Mouse (Mus musculus) embryonic facial prominence, embryonic 15.5 days (tissue): ENCODE data around the gene Fcrl1. TPM values are rescaled to one million over a fixed set of nuclear protein-coding genes. Genes with fewer than 3 reads are reported as not detected.
"Not testable (repeated sequence)": the region's sequence is repeated elsewhere in the genome, so short reads cannot be mapped to it uniquely, and the experiment has no call there.

Source experiments
- ATAC-seq: fragments of 200-750 bp; cut with Nextera tagmentation; 2 replicates; pipeline ENCODE4 v1.8.0; 2017; ENCODE audit warnings: low read depth, moderate TSS enrichment; ENCODE audit not compliant: insufficient number of reproducible peaks, low FRiP score, low TSS enrichment
- H3K27ac ChIP-seq: fragments of 300-500 bp; sonication (generic); replicated peaks from 2 replicates; pipeline ENCODE4 v1.5.1; 2015; ENCODE audit warnings: mild to moderate bottlenecking, inconsistent platforms
- H3K27me3 ChIP-seq: fragments of 300-500 bp; sonication (generic); 2 replicates; pipeline ENCODE4 v1.6.1; 2015; ENCODE audit warnings: inconsistent platforms
- H3K36me3 ChIP-seq: fragments of 300-500 bp; sonication (generic); 2 replicates; pipeline ENCODE4 v1.6.1; 2015; ENCODE audit warnings: mild to moderate bottlenecking, inconsistent platforms
- H3K4me1 ChIP-seq: fragments of 300-500 bp; sonication (generic); 2 replicates; pipeline ENCODE4 v1.6.1; 2015; ENCODE audit warnings: inconsistent platforms
- H3K4me2 ChIP-seq: fragments of 300-500 bp; sonication (generic); replicated peaks from 2 replicates; pipeline ENCODE4 v1.6.1; 2015; ENCODE audit warnings: mild to moderate bottlenecking, inconsistent platforms
- H3K4me3 ChIP-seq: fragments of 300-500 bp; sonication (generic); replicated peaks from 2 replicates; pipeline ENCODE4 v1.5.1; 2015; ENCODE audit warnings: mild to moderate bottlenecking, inconsistent platforms
- H3K9ac ChIP-seq: fragments of 300-500 bp; sonication (generic); 2 replicates; pipeline ENCODE4 v1.6.1; 2015; ENCODE audit warnings: inconsistent platforms
- H3K9me3 ChIP-seq: fragments of 300-500 bp; sonication (generic); replicated peaks from 2 replicates; pipeline ENCODE4 v1.6.1; 2016; ENCODE audit warnings: inconsistent platforms
- WGBS: fragments of 180-500 bp; shearing (Covaris S2); methylation state at CpG from one replicate; pipeline ENCODE4 v1.1.7; 2015; 5-methylcytosine and 5-hydroxymethylcytosine counted together
- polyA plus RNA-seq: library from polyadenylated mRNA; unstranded; fragments of >200 nt; fragmentation: Nextera tagmentation; extraction: Ambion mirVana; gene quantifications from 2 replicates; pipeline ENCODE4 v1.2.1, GENCODE M21; 2015

Fcrl1 gene
- 0.23 and 0.35 TPM in 2 replicates for polyA plus RNA-seq

DNA sequence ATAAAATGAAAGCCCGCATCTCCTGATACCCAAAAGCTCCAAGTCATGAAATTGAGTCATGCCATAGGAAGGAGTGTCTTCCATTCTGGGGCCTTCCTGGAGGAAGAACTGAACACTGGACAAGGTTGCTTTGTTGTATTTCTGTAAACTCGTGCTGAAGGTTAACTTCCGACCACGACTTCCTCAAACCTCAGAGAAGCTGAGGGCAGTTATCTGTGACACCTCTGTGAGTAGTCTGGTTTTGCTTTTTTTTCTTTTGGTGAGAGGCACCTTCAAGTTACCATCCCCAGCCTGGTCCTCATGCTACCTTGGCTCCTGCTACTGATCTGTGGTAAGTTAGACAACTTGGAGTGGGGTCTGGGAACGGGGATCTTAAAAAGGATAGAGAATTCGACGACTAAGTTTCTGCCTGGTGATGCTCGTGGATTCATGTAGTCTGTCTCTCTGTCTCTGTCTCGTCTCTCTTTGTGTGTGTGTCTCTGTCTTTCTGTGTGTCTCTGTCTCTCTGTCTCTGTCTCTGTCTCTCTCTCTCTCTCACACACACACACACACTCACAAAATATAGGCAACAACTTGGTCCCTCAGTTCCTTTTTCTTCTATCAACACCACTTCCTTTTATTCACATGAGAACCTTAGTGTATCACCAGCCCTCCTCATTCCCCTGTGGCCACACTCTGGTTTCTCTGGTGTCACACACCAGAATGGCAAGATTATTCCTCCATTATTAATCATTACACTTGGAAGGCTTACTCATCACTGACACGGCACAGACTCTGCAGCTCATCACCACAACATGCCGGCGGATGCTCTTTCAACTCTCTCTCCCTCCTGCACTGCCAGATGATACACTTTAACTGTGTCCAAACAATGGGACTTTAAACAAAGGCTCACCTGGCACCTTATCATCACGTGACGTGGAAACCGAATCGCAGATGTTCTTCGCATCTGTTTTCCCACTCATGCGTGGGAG lies at the start of gene Fcrl1:
TSS of gene Fcrl1 (plus strand) at position 193 of the 971 bp plus-strand sequence.
- ATAC-seq: no peak
- Histone ChIP-seq H3K4me3 (no peak within 1 kb of the TSS), H3K36me3 (no peaks in the 10 kb centered on the region), H3K4me1 (0 out of 2 replicates have a peak, but pooled peaks cover 4% of the 10 kb centered on the region), H3K27ac (no peak within 1 kb of the TSS), H3K9me3 (no peaks in the 10 kb centered on the region), H3K4me2 (no peak within 1 kb of the TSS), H3K9ac (no peak within 1 kb of the TSS), H3K27me3 (no peaks in the 10 kb centered on the region)
- WGBS: 84% methylated on average over 18 of the region's 18 CpGs

DNA sequence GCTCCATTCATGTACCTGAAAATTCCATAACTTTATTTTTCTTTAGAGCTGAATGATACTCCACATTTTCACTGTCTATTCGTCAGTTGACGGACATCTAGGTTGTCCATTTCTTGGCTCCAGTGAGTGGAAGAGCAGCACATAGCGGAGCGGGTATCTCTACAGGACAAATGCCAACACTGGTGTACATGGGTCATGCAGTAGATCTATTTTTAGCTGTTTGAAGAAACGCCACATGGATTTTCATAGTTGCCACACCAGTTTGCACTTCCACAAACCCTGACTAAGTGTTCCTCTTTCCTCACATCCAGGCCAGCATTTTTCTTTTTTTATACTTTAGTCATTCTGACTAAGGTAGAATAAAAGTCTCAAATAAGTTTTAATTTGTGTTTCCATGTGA lies 38.3 kb upstream of the Fcrl1 start:
- H3K4me1 ChIP-seq: no peaks in the 10 kb centered on the region
- no peak overlapping the region for H3K9ac ChIP-seq
- ATAC-seq: no peak
- WGBS: 84% methylated on average over 5 of the region's 5 CpGs
- no peaks in the 10 kb centered on the region for H3K9me3 ChIP-seq
- no peak overlapping the region for H3K4me3 ChIP-seq
- H3K27me3 ChIP-seq: no peaks in the 10 kb centered on the region
- no peak overlapping the region for H3K27ac ChIP-seq
- no peak overlapping the region for H3K4me2 ChIP-seq
- no peaks in the 10 kb centered on the region for H3K36me3 ChIP-seq

DNA sequence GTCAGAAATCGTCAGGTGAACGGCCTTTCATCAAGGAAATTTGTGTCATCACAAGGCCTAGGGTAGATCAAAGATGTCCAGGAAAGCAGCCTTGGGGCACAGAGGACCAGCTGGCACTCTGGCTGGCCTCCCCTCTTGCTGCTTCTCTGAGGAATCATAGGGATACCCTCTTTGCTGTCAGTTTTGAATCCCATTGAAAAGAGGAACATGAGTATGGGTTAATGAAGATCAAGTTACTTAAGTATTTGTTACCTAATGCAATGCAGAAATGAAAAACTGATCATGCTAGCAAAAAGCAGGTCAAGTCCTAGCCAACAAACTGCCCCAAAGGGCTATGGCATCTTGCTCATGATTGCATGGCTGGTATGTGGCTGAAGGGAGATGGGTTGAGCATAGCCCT lies 25.2 kb upstream of the Fcrl1 start:
- H3K9ac ChIP-seq, H3K27me3 ChIP-seq, H3K9me3 ChIP-seq, H3K27ac ChIP-seq, H3K36me3 ChIP-seq, H3K4me1 ChIP-seq, H3K4me2 ChIP-seq, ATAC-seq, H3K4me3 ChIP-seq: not testable (repeated sequence)
- WGBS: 68% methylated on average over 2 of the region's 2 CpGs

DNA sequence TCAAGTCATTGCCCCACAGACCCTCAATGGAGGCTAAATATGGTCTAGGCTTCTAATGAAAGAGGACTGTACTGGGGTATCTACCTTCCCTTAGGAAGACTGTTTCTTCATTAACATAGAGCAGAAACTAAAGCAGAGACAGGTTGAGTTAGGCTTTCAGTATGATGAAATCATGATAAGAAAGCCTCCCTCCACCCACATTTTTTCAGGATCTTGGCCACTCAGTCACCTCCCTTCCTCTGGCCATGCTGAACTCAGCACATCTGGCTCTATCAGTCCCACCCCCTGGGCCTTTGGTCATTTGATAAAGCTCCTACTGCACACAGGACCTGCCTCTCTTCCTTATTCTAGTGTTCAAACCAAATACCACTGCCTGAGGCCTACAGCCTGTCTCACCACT lies 18.6 kb upstream of the Fcrl1 start, which contains the start of gene Cd5l:
TSS of gene Cd5l (plus strand) at position 301 of the 400 bp plus-strand sequence.
- Histone ChIP-seq H3K27me3 (no peaks in the 10 kb centered on the region), H3K9me3 (no peaks in the 10 kb centered on the region), H3K4me2 (no peak within 1 kb of the TSS), H3K4me1 (no peaks in the 10 kb centered on the region), H3K9ac (no peak within 1 kb of the TSS), H3K4me3 (no peak within 1 kb of the TSS), H3K27ac (no peak within 1 kb of the TSS), H3K36me3 (no peaks in the 10 kb centered on the region)
- ATAC-seq: no peak

DNA sequence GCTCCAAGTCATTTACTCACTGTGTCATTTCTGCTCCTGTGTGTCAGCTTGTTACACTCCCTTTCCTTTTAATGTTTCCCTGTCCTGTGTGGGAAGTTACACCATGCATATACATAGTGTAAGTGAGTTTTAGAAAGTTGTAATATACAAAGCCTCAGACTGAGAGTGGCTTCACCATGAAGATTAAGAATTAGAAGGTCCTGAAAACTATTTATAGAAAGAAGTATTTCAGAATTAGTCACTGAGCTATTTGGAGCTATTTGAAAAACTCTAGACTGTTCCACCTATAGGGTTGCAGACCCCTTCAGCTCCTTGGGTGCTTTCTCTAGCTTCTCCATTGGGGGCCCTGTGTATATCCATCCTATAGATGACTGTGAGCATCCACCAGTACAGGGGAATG lies 17.0 kb upstream of the Fcrl1 start:
- no peak overlapping the region for H3K4me3 ChIP-seq
- H3K9ac ChIP-seq: no peak overlapping the region
- H3K36me3 ChIP-seq: no peaks in the 10 kb centered on the region
- H3K27ac ChIP-seq: no peak overlapping the region
- no peaks in the 10 kb centered on the region for H3K4me1 ChIP-seq
- H3K9me3 ChIP-seq: no peaks in the 10 kb centered on the region
- no peaks in the 10 kb centered on the region for H3K27me3 ChIP-seq
- H3K4me2 ChIP-seq: no peak overlapping the region
- no peak for ATAC-seq

DNA sequence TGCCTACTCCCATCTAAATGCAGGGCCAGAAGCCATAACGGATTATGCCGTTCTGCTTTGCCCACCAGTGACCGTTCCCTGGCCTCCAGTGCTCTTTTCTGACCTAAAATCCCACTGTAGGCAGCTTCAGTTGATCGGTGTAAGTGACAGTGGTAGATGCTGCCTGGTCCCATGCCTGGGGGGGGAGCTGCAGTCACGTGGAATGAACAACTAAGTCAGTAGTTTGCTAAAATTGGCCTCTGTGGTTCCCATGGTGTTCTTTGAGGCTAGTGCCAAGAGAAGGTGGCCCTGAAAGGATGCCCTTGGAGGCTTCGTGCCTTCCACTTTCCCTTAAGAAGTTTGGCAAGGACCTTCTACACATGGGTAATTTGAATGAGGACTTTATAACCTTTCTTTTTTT lies 15.7 kb upstream of the Fcrl1 start:
- H3K36me3 ChIP-seq: no peaks in the 10 kb centered on the region
- no peak overlapping the region for H3K27ac ChIP-seq
- no peak for ATAC-seq
- H3K27me3 ChIP-seq: no peaks in the 10 kb centered on the region
- no peaks in the 10 kb centered on the region for H3K4me1 ChIP-seq
- no peak overlapping the region for H3K4me2 ChIP-seq
- H3K9me3 ChIP-seq: no peaks in the 10 kb centered on the region
- H3K4me3 ChIP-seq: no peak overlapping the region
- 84% methylated on average over 6 of the region's 6 CpGs for WGBS
- no peak overlapping the region for H3K9ac ChIP-seq

DNA sequence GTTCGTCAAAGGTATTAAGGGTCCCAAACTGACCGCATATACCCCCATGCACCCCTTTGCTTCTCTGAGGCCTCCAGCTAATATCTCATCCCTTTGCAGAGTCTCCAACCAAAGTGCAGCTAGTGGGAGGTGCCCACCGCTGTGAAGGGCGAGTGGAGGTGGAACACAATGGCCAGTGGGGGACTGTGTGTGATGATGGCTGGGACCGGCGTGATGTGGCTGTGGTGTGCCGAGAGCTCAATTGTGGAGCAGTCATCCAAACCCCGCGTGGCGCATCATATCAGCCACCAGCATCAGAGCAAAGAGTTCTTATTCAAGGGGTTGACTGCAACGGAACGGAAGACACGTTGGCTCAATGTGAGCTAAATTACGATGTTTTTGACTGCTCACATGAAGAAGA lies 10.5 kb upstream of the Fcrl1 start:
- Histone ChIP-seq H3K27me3 (no peaks in the 10 kb centered on the region), H3K36me3 (no peaks in the 10 kb centered on the region), H3K4me3 (no peak overlapping the region), H3K4me1 (no peaks in the 10 kb centered on the region), H3K4me2 (no peak overlapping the region), H3K9me3 (no peaks in the 10 kb centered on the region), H3K9ac (no peak overlapping the region), H3K27ac (no peak overlapping the region)
- 93% methylated on average over 14 of the region's 14 CpGs for WGBS
- ATAC-seq: no peak

DNA sequence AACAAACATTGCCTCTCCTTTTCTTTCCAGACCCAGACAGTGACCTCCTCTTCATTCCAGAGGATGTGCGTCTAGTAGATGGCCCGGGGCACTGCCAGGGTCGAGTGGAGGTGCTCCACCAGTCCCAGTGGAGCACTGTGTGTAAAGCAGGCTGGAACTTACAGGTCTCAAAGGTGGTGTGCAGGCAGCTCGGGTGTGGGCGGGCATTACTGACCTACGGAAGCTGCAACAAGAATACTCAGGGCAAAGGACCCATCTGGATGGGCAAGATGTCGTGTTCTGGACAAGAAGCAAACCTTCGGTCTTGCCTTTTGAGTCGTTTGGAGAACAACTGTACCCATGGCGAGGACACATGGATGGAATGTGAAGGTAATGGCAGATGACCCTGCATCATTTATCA lies 8.7 kb upstream of the Fcrl1 start:
- Histone ChIP-seq H3K36me3 (no peaks in the 10 kb centered on the region), H3K9ac (no peak overlapping the region), H3K4me2 (no peak overlapping the region), H3K4me3 (no peak overlapping the region), H3K27ac (no peak overlapping the region), H3K4me1 (no peaks in the 10 kb centered on the region), H3K9me3 (no peaks in the 10 kb centered on the region), H3K27me3 (no peaks in the 10 kb centered on the region)
- 73% methylated on average over 10 of the region's 10 CpGs for WGBS
- ATAC-seq: no peak

DNA sequence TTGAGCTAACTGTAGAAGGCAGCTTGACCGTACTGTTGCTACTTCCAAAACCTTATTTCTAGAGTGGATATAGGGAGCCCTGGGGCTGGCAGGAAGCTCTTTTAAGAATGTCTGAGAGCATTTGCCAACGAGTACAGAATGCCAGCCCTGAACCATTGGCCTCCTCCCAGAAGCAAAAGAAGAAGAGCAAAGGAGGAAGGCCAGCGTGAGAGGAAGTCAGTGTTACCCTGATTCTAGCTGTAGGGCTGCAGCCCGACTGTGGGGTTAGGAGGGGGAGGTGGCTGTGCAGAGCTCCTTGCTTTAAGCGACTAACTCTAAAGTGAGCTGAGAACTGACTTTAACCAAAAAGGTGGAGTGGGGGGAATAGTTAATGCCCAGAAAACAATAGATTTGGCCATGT lies 7.0 kb upstream of the Fcrl1 start:
- WGBS: 64% methylated on average over 5 of the region's 5 CpGs

DNA sequence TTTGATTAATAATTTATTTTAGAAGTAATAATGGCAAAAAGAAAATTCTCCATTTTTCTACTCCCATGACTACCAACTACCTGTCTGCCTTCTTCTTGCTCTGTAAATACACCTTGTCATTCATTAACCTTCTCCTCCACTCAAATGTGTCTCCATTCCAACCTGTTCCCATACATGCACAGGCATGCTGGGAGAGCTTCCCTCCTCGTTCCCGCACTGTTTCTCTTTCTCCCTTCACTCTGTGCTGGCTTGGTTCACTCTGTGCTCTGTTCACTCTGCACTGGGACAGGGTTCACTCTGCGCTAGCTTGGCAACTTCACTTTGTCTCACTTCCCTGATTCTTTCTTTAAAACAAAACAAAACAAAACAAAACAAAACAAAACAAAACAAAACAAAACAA lies 1.0 kb downstream of the Fcrl1 start:
- H3K4me1 ChIP-seq: 0 out of 2 replicates have a peak, but pooled peaks cover 4% of the 10 kb centered on the region
- H3K27me3 ChIP-seq: no peaks in the 10 kb centered on the region
- ATAC-seq: no peak
- H3K27ac ChIP-seq: no peak overlapping the region
- no peak overlapping the region for H3K9ac ChIP-seq
- no peaks in the 10 kb centered on the region for H3K36me3 ChIP-seq
- no peaks in the 10 kb centered on the region for H3K9me3 ChIP-seq
- H3K4me2 ChIP-seq: no peak overlapping the region
- no peak overlapping the region for H3K4me3 ChIP-seq
- WGBS: 56% methylated on average over 3 of the region's 3 CpGs

More for the DNA sequence above, 7.0 kb upstream of the Fcrl1 start:
- no peak for ATAC-seq
- Histone ChIP-seq H3K27ac (no peak overlapping the region), H3K9ac (no peak overlapping the region), H3K36me3 (no peaks in the 10 kb centered on the region), H3K4me1 (0 out of 2 replicates have a peak, but pooled peaks cover under 1% of the 10 kb centered on the region), H3K4me3 (no peak overlapping the region), H3K4me2 (no peak overlapping the region), H3K9me3 (no peaks in the 10 kb centered on the region), H3K27me3 (no peaks in the 10 kb centered on the region)

DNA sequence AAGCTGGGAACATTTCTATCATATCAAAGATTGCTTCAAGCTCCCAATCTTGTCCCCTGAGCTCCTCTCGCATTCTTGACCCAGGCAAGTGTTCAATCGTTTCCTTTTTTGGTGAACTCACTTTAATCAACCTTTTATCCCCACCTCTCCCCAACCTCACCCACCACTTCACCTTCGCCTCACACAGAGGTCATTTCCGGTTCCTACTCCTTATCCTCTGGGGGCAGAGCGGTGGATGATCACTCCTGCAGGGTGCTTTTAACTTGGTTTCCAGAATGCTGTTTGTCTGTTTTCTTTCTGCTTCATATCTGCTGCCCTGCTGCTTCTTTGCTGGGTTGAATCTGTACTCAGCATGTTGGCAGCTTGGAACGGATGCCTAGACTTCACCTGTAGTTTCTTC lies 1.5 kb downstream of the Fcrl1 start:
- H3K27me3 ChIP-seq: no peaks in the 10 kb centered on the region
- no peak for ATAC-seq
- no peak overlapping the region for H3K4me3 ChIP-seq
- no peak overlapping the region for H3K9ac ChIP-seq
- H3K27ac ChIP-seq: no peak overlapping the region
- no peaks in the 10 kb centered on the region for H3K36me3 ChIP-seq
- WGBS: 51% methylated on average over 6 of the region's 6 CpGs
- H3K4me2 ChIP-seq: no peak overlapping the region
- H3K9me3 ChIP-seq: no peaks in the 10 kb centered on the region
- H3K4me1 ChIP-seq: 0 out of 2 replicates have a peak, but pooled peaks cover 4% of the 10 kb centered on the region
